Mouse (Mus musculus): ENCODE measurements around the gene Vsx2.
"Not testable (repeated sequence)": the region's sequence is repeated elsewhere in the genome, so short reads cannot be mapped to it uniquely, and the experiment has no call there.

Gene Vsx2

GRCm38 (mm10) chr12:84569336-84569970 is at the start of gene Vsx2:
TSS of gene Vsx2 (plus strand) at chr12:84569762.
- DNase-seq (ENCODE audit: low read depth, low spot score), result no peak

- DNase-seq (ENCODE audit: low read depth, low spot score), result no peak
Observed at GRCm38 (mm10) chr12:84523728-84524127, 45.8 kb upstream of the Vsx2 start.

GRCm38 (mm10) chr12:84524147-84525050 is 45.2 kb upstream of the Vsx2 start:
- no peak for DNase-seq (ENCODE audit: low read depth, low spot score)

- DNase-seq (ENCODE audit: low read depth, low spot score), result no peak
Observed at GRCm38 (mm10) chr12:84525422-84525821, 44.1 kb upstream of the Vsx2 start.

GRCm38 (mm10) chr12:84530426-84530825 is 39.1 kb upstream of the Vsx2 start:
- DNase-seq (ENCODE audit: low read depth, low spot score), result no peak

- DNase-seq (ENCODE audit: low read depth, low spot score), result no peak
Observed at GRCm38 (mm10) chr12:84531906-84532829, 37.4 kb upstream of the Vsx2 start.

GRCm38 (mm10) chr12:84532830-84533199 is 36.7 kb upstream of the Vsx2 start:
- DNase-seq (ENCODE audit: low read depth, low spot score), result no peak

- no peak for DNase-seq (ENCODE audit: low read depth, low spot score)
Observed at GRCm38 (mm10) chr12:84533706-84534486, 35.7 kb upstream of the Vsx2 start.

GRCm38 (mm10) chr12:84539537-84539936 is 30.0 kb upstream of the Vsx2 start:
- DNase-seq (ENCODE audit: low read depth, low spot score), result not testable (repeated sequence)

GRCm38 (mm10) chr12:84541391-84541958 is 28.1 kb upstream of the Vsx2 start:
- DNase-seq (ENCODE audit: low read depth, low spot score), result no peak

GRCm38 (mm10) chr12:84546028-84546427 is 23.5 kb upstream of the Vsx2 start:
- DNase-seq (ENCODE audit: low read depth, low spot score), result no peak

GRCm38 (mm10) chr12:84546577-84547085 is 22.9 kb upstream of the Vsx2 start:
- DNase-seq (ENCODE audit: low read depth, low spot score), result no peak

GRCm38 (mm10) chr12:84548251-84548650 is 21.3 kb upstream of the Vsx2 start:
- DNase-seq (ENCODE audit: low read depth, low spot score), result no peak

- no peak for DNase-seq (ENCODE audit: low read depth, low spot score)
Observed at GRCm38 (mm10) chr12:84555218-84555617, 14.3 kb upstream of the Vsx2 start.

- no peak for DNase-seq (ENCODE audit: low read depth, low spot score)
Observed at GRCm38 (mm10) chr12:84562558-84562957, 7.0 kb upstream of the Vsx2 start.

- DNase-seq (ENCODE audit: low read depth, low spot score), result no peak
Observed at GRCm38 (mm10) chr12:84567576-84567975, 2.0 kb upstream of the Vsx2 start.

GRCm38 (mm10) chr12:84569976-84570693 is 573 bp downstream of the Vsx2 start:
- DNase-seq (ENCODE audit: low read depth, low spot score), result no peak

GRCm38 (mm10) chr12:84570694-84571415 is 1.3 kb downstream of the Vsx2 start:
- DNase-seq (ENCODE audit: low read depth, low spot score), result no peak

Measured in retina, adult 2 months (tissue).